Mouse (Mus musculus) hindbrain, embryonic 12.5 days (tissue): ENCODE measurements around the gene Sectm1a. TPM values are rescaled to one million over a fixed set of nuclear protein-coding genes. Genes with fewer than 3 reads are reported as not detected.

Source experiments
- ATAC-seq: fragments of 200-750 bp; cut with Nextera tagmentation; 2 replicates; pipeline ENCODE4 v1.8.0; 2017; ENCODE audit warnings: moderate TSS enrichment; ENCODE audit not compliant: low FRiP score
- H3K27ac ChIP-seq: fragments of 300-500 bp; sonication (generic); 2 replicates; pipeline ENCODE4 v1.5.1; 2016; ENCODE audit warnings: mild to moderate bottlenecking
- H3K27me3 ChIP-seq: fragments of 300-500 bp; sonication (generic); 2 replicates; pipeline ENCODE4 v1.6.1; 2016; ENCODE audit warnings: mild to moderate bottlenecking
- H3K36me3 ChIP-seq: fragments of 300-500 bp; sonication (generic); 2 replicates; pipeline ENCODE4 v1.6.1; 2016; ENCODE audit warnings: mild to moderate bottlenecking
- H3K4me1 ChIP-seq: fragments of 300-500 bp; sonication (generic); 2 replicates; pipeline ENCODE4 v1.6.1; 2016
- H3K4me2 ChIP-seq: fragments of 300-500 bp; sonication (generic); replicated peaks from 2 replicates; pipeline ENCODE4 v1.6.1; 2016; ENCODE audit warnings: mild to moderate bottlenecking
- H3K4me3 ChIP-seq: fragments of 300-500 bp; sonication (generic); 2 replicates; pipeline ENCODE4 v1.5.1; 2016; ENCODE audit warnings: mild to moderate bottlenecking
- H3K9ac ChIP-seq: fragments of 300-500 bp; sonication (generic); 2 replicates; pipeline ENCODE4 v1.6.1; 2016; ENCODE audit warnings: mild to moderate bottlenecking, moderate library complexity
- H3K9me3 ChIP-seq: fragments of 300-500 bp; sonication (generic); replicated peaks from 2 replicates; pipeline ENCODE4 v1.6.1; 2016; ENCODE audit warnings: mild to moderate bottlenecking
- WGBS: fragments of 180-500 bp; shearing (Covaris S2); methylation state at CpG from one replicate; pipeline ENCODE4 v1.1.7; 2016; 5-methylcytosine and 5-hydroxymethylcytosine counted together
- polyA plus RNA-seq: library from polyadenylated mRNA; unstranded; fragments of >200 nt; fragmentation: Nextera tagmentation; extraction: Ambion mirVana; gene quantifications from 2 replicates; pipeline ENCODE4 v1.2.1, GENCODE M21; 2016

The Sectm1a gene
- polyA plus RNA-seq, result not detected in 2 replicates

GRCm38 (mm10) chr11:121081120-121081519 is at the start of gene Sectm1a:
Sectm1a (minus strand) TSS chr11:121081220.
- 73% methylated on average over 3 of the region's 3 CpGs for WGBS
- H3K4me1 ChIP-seq, result no peaks in the 10 kb centered on the region

GRCm38 (mm10) chr11:121129616-121130015 is 48.6 kb upstream of the Sectm1a start:
- no peak for ATAC-seq
- Histone ChIP-seq H3K4me1 (no peaks in the 10 kb centered on the region), H3K27me3 (no peaks in the 10 kb centered on the region; the same call in 1 of the 2 replicates), H3K9me3 (no peaks in the 10 kb centered on the region), H3K4me3 (no peak overlapping the region), H3K36me3 (no peaks in the 10 kb centered on the region), H3K9ac (no peak overlapping the region), H3K27ac (no peak overlapping the region), H3K4me2 (no peak overlapping the region)
- 77% methylated on average over 1 of the region's 1 CpGs for WGBS

More at GRCm38 (mm10) chr11:121081120-121081519, at the start of gene Sectm1a:
- no peak for ATAC-seq
- H3K27me3 ChIP-seq, result no peaks in the 10 kb centered on the region; the same call in 1 of the 2 replicates
- H3K9me3 ChIP-seq, result no peaks in the 10 kb centered on the region
- no peaks in the 10 kb centered on the region for H3K36me3 ChIP-seq
- no peak within 1 kb of the TSS for H3K4me2 ChIP-seq
- H3K27ac ChIP-seq, result no peak within 1 kb of the TSS
- H3K4me3 ChIP-seq, result no peak within 1 kb of the TSS
- H3K9ac ChIP-seq, result no peak within 1 kb of the TSS

GRCm38 (mm10) chr11:121127441-121127840 is 46.4 kb upstream of the Sectm1a start:
- no peak overlapping the region for H3K27ac ChIP-seq
- no peaks in the 10 kb centered on the region for H3K4me1 ChIP-seq
- ATAC-seq, result no peak
- H3K4me2 ChIP-seq, result no peak overlapping the region
- H3K9me3 ChIP-seq, result no peaks in the 10 kb centered on the region
- no peaks in the 10 kb centered on the region for H3K36me3 ChIP-seq
- H3K9ac ChIP-seq, result no peak overlapping the region
- WGBS, result 86% methylated on average over 3 of the region's 3 CpGs
- H3K4me3 ChIP-seq, result no peak overlapping the region
- H3K27me3 ChIP-seq, result no peaks in the 10 kb centered on the region; the same call in 1 of the 2 replicates

GRCm38 (mm10) chr11:121126395-121126794 is 45.4 kb upstream of the Sectm1a start:
- Histone ChIP-seq H3K27ac (no peak overlapping the region), H3K36me3 (no peaks in the 10 kb centered on the region), H3K27me3 (no peaks in the 10 kb centered on the region; the same call in 1 of the 2 replicates), H3K4me2 (no peak overlapping the region), H3K4me3 (no peak overlapping the region), H3K4me1 (no peaks in the 10 kb centered on the region), H3K9me3 (no peaks in the 10 kb centered on the region), H3K9ac (no peak overlapping the region)
- no peak for ATAC-seq
- WGBS, result 83% methylated on average over 1 of the region's 1 CpGs

- Histone ChIP-seq H3K4me1 (no peaks in the 10 kb centered on the region), H3K36me3 (no peaks in the 10 kb centered on the region), H3K27ac (no peak overlapping the region), H3K9me3 (no peaks in the 10 kb centered on the region), H3K4me3 (no peak overlapping the region), H3K4me2 (no peak overlapping the region), H3K9ac (no peak overlapping the region), H3K27me3 (no peaks in the 10 kb centered on the region; the same call in 1 of the 2 replicates)
- ATAC-seq, result no peak
- 94% methylated on average over 3 of the region's 3 CpGs for WGBS
Measured at GRCm38 (mm10) chr11:121125522-121126172, 44.6 kb upstream of the Sectm1a start.

GRCm38 (mm10) chr11:121123438-121123837 is 42.4 kb upstream of the Sectm1a start:
- Histone ChIP-seq H3K36me3 (no peaks in the 10 kb centered on the region), H3K27ac (no peak overlapping the region), H3K4me1 (no peaks in the 10 kb centered on the region), H3K9ac (no peak overlapping the region), H3K27me3 (no peaks in the 10 kb centered on the region; the same call in 1 of the 2 replicates), H3K4me2 (no peak overlapping the region), H3K9me3 (no peaks in the 10 kb centered on the region), H3K4me3 (no peak overlapping the region)
- ATAC-seq, result no peak
- WGBS, result 88% methylated on average over 4 of the region's 4 CpGs

- no peak overlapping the region for H3K4me2 ChIP-seq
- ATAC-seq, result no peak
- H3K9me3 ChIP-seq, result no peaks in the 10 kb centered on the region
- no peaks in the 10 kb centered on the region for H3K36me3 ChIP-seq
- H3K4me3 ChIP-seq, result no peak overlapping the region
- no peaks in the 10 kb centered on the region for H3K4me1 ChIP-seq
- H3K27ac ChIP-seq, result no peak overlapping the region
- WGBS, result 89% methylated on average over 2 of the region's 2 CpGs
- H3K27me3 ChIP-seq, result no peaks in the 10 kb centered on the region; the same call in 1 of the 2 replicates
- H3K9ac ChIP-seq, result no peak overlapping the region
Measured at GRCm38 (mm10) chr11:121122024-121122670, 41.1 kb upstream of the Sectm1a start.

GRCm38 (mm10) chr11:121121151-121121550 is 40.1 kb upstream of the Sectm1a start:
- Histone ChIP-seq H3K9me3 (no peaks in the 10 kb centered on the region), H3K4me3 (no peak overlapping the region), H3K9ac (no peak overlapping the region), H3K27ac (no peak overlapping the region), H3K4me1 (no peaks in the 10 kb centered on the region), H3K36me3 (no peaks in the 10 kb centered on the region), H3K4me2 (no peak overlapping the region), H3K27me3 (no peaks in the 10 kb centered on the region; the same call in 1 of the 2 replicates)
- ATAC-seq, result no peak
- WGBS, result 87% methylated on average over 3 of the region's 3 CpGs

- 66% methylated on average over 3 of the region's 3 CpGs for WGBS
- H3K27me3 ChIP-seq, result no peaks in the 10 kb centered on the region
- ATAC-seq, result no peak
Measured at GRCm38 (mm10) chr11:121118577-121118976, 37.6 kb upstream of the Sectm1a start, which contains the start of gene Tex19.2. Tex19.2 (minus strand) TSS chr11:121118677.

GRCm38 (mm10) chr11:121118106-121118505 is 37.1 kb upstream of the Sectm1a start:
- Histone ChIP-seq H3K9ac (no peak overlapping the region), H3K4me3 (no peak overlapping the region), H3K27me3 (no peaks in the 10 kb centered on the region), H3K27ac (no peak overlapping the region), H3K9me3 (no peaks in the 10 kb centered on the region), H3K4me1 (no peaks in the 10 kb centered on the region), H3K4me2 (no peak overlapping the region), H3K36me3 (no peaks in the 10 kb centered on the region)
- 92% methylated on average over 18 of the region's 18 CpGs for WGBS
- no peak for ATAC-seq

More at GRCm38 (mm10) chr11:121118577-121118976, 37.6 kb upstream of the Sectm1a start, which contains the start of gene Tex19.2:
- H3K4me1 ChIP-seq, result no peaks in the 10 kb centered on the region
- H3K9me3 ChIP-seq, result no peaks in the 10 kb centered on the region
- H3K4me2 ChIP-seq, result no peak within 1 kb of the TSS
- H3K27ac ChIP-seq, result no peak within 1 kb of the TSS
- H3K9ac ChIP-seq, result no peak within 1 kb of the TSS
- H3K36me3 ChIP-seq, result no peaks in the 10 kb centered on the region
- no peak within 1 kb of the TSS for H3K4me3 ChIP-seq

GRCm38 (mm10) chr11:121112091-121112775 is 31.2 kb upstream of the Sectm1a start:
- no peaks in the 10 kb centered on the region for H3K27me3 ChIP-seq
- 80% methylated on average over 5 of the region's 5 CpGs for WGBS
- no peak overlapping the region for H3K4me3 ChIP-seq
- H3K9me3 ChIP-seq, result no peaks in the 10 kb centered on the region
- H3K4me1 ChIP-seq, result 0 out of 2 replicates have a peak, but pooled peaks cover 4% of the 10 kb centered on the region
- H3K36me3 ChIP-seq, result no peaks in the 10 kb centered on the region
- no peak overlapping the region for H3K27ac ChIP-seq
- ATAC-seq, result no peak
- no peak overlapping the region for H3K4me2 ChIP-seq
- H3K9ac ChIP-seq, result no peak overlapping the region

GRCm38 (mm10) chr11:121111601-121112000 is 30.6 kb upstream of the Sectm1a start:
- 0 out of 2 replicates have a peak, but pooled peaks cover 4% of the 10 kb centered on the region for H3K4me1 ChIP-seq
- no peaks in the 10 kb centered on the region for H3K9me3 ChIP-seq
- no peak overlapping the region for H3K27ac ChIP-seq
- H3K27me3 ChIP-seq, result no peaks in the 10 kb centered on the region
- H3K36me3 ChIP-seq, result no peaks in the 10 kb centered on the region
- no peak overlapping the region for H3K4me2 ChIP-seq
- H3K9ac ChIP-seq, result no peak overlapping the region
- ATAC-seq, result no peak
- no peak overlapping the region for H3K4me3 ChIP-seq
- 92% methylated on average over 1 of the region's 1 CpGs for WGBS
